Mouse (Mus musculus): Measurements from ENCODE around the gene Mdk. TPM values are rescaled to one million over a fixed set of nuclear protein-coding genes. Genes with fewer than 3 reads are reported as not detected.

Gene Mdk
- polyA plus RNA-seq, 1 experiment = not detected

DNA sequence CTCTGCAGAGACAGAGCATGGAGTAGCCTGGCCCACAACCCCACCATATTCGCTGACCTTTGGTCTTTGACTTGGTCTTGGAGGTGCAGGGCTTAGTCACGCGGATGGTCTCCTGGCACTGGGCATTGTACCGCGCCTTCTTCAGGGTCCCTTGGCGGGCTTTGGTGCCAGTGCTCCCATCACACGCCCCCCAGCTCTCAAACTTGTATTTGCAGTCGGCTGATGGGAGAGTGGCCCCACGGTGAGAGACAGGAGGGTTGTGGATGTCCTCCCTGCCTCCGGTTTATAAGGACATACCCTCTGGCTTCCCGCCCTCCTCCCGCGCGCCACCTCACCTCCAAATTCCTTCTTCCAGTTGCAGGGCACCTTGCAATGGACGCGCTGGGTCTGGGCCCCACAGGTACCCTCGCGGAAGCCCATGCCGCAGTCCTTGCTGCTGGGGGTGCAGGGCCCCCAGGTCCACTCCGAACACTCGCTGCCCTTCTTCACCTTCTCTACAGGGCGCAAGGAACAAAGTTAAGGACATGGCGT is 1.3 kb downstream of the Mdk start:
- peak overlapping the region; percentile 22 for H3K4me3 ChIP-seq (ENCODE audit: insufficient read depth, low read depth, low read length)
- H3K4me1 ChIP-seq (ENCODE audit: control insufficient read depth, insufficient read depth, low read length) = peaks cover 78% of the 10 kb centered on the region
- TF ChIP-seq POLR2A (IDR thresholded peaks at IDR 0.05; ENCODE audit: insufficient read depth, low read depth, low read length) (no peak), CTCF (IDR thresholded peaks at IDR 0.05; ENCODE audit: insufficient read depth, low read depth, low read length) (no peak)
- WGBS = 44% methylated on average over 23 of the region's 23 CpGs
- peak overlapping the region; percentile 27; the same call in 1 of the 2 replicates for H3K27ac ChIP-seq (ENCODE audit: insufficient read depth, low read depth, low read length)

DNA sequence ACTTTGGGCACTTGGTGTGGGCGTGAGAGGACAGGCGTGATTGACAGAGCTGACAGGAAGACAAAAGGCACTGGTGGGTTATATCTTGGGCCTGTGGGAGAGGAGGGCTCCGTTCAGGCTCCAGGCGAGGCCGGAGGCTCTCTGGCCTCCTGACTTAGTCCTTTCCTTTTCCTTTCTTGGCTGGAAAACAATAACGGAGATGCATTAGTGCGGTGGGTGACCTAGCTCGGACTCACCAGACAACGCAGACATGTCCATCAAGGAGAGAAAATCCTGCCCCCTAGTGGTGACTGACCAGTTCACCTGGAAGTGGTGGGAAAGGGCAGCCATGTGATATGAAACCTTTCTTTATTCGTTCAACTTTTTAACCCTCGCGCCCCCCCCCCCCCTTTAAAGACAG is 2.2 kb downstream of the Mdk start:
- Histone ChIP-seq H3K27ac (ENCODE audit: insufficient read depth, low read depth, low read length) (no peak overlapping the region), H3K4me3 (ENCODE audit: insufficient read depth, low read depth, low read length) (no peak overlapping the region), H3K4me1 (ENCODE audit: control insufficient read depth, insufficient read depth, low read length) (peaks cover 79% of the 10 kb centered on the region)
- TF ChIP-seq POLR2A (IDR thresholded peaks at IDR 0.05; ENCODE audit: insufficient read depth, low read depth, low read length) (no peak), CTCF (IDR thresholded peaks at IDR 0.05; ENCODE audit: insufficient read depth, low read depth, low read length) (peak; percentile 42; the same call in 1 of the 2 replicates)
- WGBS = 19% methylated on average over 12 of the region's 12 CpGs

DNA sequence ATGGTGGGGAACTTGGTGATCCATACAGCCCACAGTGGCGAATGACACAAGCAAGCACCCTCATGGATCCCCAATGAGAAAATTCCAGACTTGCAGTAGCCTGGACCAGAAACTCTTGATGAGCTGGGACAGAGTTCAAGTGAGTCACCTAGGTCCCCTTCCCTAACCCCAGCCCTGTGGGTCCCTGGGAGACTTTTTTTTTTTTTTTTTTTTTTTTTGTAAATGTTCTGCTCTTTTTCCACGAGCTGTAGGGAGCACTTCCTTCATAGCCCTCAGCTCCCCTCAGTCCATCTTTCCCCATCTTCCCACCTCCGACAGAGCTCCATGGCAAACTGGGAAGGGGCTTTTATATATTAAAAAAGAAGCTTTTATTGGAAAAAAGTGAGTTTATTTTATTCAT is 2.6 kb downstream of the Mdk start:
- no peak for TF ChIP-seq CTCF (IDR thresholded peaks at IDR 0.05; ENCODE audit: insufficient read depth, low read depth, low read length)
- no peak for TF ChIP-seq POLR2A (IDR thresholded peaks at IDR 0.05; ENCODE audit: insufficient read depth, low read depth, low read length)
- Histone ChIP-seq H3K27ac (ENCODE audit: insufficient read depth, low read depth, low read length) (no peak overlapping the region), H3K4me3 (ENCODE audit: insufficient read depth, low read depth, low read length) (no peak overlapping the region), H3K4me1 (ENCODE audit: control insufficient read depth, insufficient read depth, low read length) (peaks cover 76% of the 10 kb centered on the region)
- WGBS = 61% methylated on average over 3 of the region's 3 CpGs

DNA sequence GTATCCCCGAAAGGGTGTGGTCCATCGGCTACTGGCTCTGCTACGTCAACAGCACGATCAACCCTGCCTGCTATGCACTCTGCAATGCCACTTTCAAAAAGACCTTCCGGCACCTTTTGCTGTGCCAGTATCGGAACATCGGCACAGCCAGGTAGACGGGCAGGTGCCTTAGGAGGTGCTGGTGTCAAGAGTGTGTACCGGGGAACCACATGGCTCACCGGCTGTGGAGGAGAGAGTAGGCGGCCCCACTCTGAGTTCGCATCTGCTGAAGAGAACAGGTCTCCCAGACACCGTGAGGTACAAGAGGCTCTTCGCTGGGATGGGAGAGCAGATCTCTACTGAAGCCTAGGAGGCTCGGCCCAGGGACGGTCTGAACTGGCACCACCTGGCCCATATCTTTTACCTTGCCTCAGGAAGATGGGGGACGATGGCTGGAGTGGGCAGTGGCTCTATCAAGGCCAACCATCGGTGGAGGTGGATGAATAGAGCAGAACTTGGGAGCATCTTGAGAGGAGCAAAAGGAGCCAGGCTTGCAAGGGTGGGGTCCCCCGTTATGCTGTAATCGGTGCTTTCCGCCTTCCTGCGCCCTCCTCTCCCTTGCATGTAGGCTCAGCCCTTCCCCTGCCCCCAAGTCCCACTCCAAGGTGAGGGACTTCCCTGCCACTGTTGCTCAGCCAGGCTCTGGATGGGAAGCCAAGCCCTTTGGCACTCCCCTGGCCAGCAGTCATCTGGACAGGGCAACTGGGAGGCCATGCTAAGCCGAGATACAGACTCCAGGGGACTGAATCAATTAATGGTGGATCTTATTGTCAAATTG is 3.4 kb downstream of the Mdk start:
- TF ChIP-seq CTCF (IDR thresholded peaks at IDR 0.05; ENCODE audit: insufficient read depth, low read depth, low read length) = no peak
- no peak for TF ChIP-seq POLR2A (IDR thresholded peaks at IDR 0.05; ENCODE audit: insufficient read depth, low read depth, low read length)
- H3K4me3 ChIP-seq (ENCODE audit: insufficient read depth, low read depth, low read length) = no peak overlapping the region
- WGBS = 76% methylated on average over 23 of the region's 23 CpGs
- H3K27ac ChIP-seq (ENCODE audit: insufficient read depth, low read depth, low read length) = no peak overlapping the region
- peaks cover 74% of the 10 kb centered on the region for H3K4me1 ChIP-seq (ENCODE audit: control insufficient read depth, insufficient read depth, low read length)

DNA sequence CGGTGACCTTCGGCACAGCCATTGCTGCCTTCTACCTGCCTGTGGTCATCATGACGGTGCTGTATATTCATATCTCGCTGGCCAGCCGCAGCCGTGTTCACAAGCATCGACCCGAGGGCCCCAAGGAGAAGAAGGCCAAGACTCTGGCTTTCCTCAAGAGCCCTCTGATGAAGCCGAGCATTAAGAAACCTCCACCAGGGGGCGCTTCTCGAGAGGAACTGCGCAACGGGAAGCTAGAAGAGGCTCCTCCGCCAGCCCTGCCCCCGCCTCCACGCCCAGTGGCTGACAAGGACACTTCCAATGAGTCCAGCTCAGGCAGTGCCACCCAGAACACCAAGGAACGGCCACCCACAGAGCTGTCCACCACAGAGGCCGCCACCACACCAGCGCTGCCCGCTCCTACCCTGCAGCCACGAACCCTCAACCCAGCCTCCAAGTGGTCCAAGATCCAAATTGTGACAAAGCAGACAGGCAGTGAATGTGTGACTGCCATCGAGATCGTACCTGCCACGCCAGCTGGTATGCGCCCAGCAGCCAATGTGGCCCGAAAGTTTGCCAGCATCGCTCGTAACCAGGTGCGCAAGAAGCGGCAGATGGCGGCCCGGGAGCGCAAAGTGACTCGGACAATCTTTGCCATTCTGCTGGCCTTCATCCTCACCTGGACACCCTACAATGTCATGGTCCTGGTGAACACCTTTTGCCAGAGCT is 4.1 kb downstream of the Mdk start:
- Histone ChIP-seq H3K27ac (ENCODE audit: insufficient read depth, low read depth, low read length) (no peak overlapping the region), H3K4me3 (ENCODE audit: insufficient read depth, low read depth, low read length) (no peak overlapping the region), H3K4me1 (ENCODE audit: control insufficient read depth, insufficient read depth, low read length) (peaks cover 77% of the 10 kb centered on the region)
- no peak for TF ChIP-seq POLR2A (IDR thresholded peaks at IDR 0.05; ENCODE audit: insufficient read depth, low read depth, low read length)
- TF ChIP-seq CTCF (IDR thresholded peaks at IDR 0.05; ENCODE audit: insufficient read depth, low read depth, low read length) = peak; percentile 69
- 56% methylated on average over 34 of the region's 34 CpGs for WGBS

DNA sequence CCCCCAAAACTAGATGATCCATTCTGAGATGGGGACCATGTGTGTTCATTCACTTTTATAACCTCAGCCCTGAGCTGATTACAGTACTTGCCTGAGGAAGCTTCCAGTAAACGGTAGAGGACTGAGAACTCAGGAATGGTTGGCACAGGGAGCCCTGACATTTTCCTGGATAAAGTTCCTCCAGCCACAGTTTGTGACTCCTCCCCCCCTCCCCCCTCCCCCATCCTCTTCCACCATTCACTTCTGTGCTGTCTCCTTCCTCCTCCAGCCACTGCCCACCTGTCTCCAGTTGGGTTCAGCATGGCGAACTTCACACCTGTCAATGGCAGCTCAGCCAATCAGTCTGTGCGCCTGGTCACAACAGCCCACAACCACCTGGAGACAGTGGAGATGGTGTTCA is 5.1 kb downstream of the Mdk start, which contains the start of gene Chrm4:
Chrm4 (plus strand) TSS at position 301 of the 400 bp plus-strand sequence.
- H3K4me1 ChIP-seq (ENCODE audit: control insufficient read depth, insufficient read depth, low read length) = peaks cover 67% of the 10 kb centered on the region
- no peak for TF ChIP-seq CTCF (IDR thresholded peaks at IDR 0.05; ENCODE audit: insufficient read depth, low read depth, low read length)
- TF ChIP-seq POLR2A (IDR thresholded peaks at IDR 0.05; ENCODE audit: insufficient read depth, low read depth, low read length) = no peak
- no peak within 1 kb of the TSS for H3K4me3 ChIP-seq (ENCODE audit: insufficient read depth, low read depth, low read length)
- 68% methylated on average over 3 of the region's 3 CpGs for WGBS
- no peak within 1 kb of the TSS for H3K27ac ChIP-seq (ENCODE audit: insufficient read depth, low read depth, low read length)

DNA sequence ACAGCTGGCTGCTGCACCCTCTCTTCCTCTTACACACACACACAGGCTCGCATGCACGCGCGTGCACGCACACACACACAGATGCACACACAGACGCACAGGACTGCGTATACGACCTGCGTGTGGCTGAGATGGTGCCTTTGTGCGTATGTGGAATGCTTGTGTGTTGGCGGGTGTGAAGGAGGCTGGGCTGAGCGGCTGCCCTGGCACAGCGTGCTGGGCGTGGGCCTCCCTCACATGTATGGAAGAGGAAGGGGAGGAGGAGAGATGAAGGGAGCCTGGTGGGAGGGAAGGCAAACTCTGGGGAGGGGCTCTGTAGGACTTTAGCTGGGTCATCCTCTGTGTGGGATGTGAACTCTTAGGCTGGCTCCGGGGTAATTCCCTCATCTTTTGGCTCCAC is 6.7 kb downstream of the Mdk start:
- no peak for TF ChIP-seq CTCF (IDR thresholded peaks at IDR 0.05; ENCODE audit: insufficient read depth, low read depth, low read length)
- no peak for TF ChIP-seq POLR2A (IDR thresholded peaks at IDR 0.05; ENCODE audit: insufficient read depth, low read depth, low read length)
- peak overlapping the region; percentile 27 for H3K4me3 ChIP-seq (ENCODE audit: insufficient read depth, low read depth, low read length)
- H3K4me1 ChIP-seq (ENCODE audit: control insufficient read depth, insufficient read depth, low read length) = peaks cover 62% of the 10 kb centered on the region
- 48% methylated on average over 15 of the region's 15 CpGs for WGBS
- peak overlapping the region; percentile 68; the same call in 1 of the 2 replicates for H3K27ac ChIP-seq (ENCODE audit: insufficient read depth, low read depth, low read length)

DNA sequence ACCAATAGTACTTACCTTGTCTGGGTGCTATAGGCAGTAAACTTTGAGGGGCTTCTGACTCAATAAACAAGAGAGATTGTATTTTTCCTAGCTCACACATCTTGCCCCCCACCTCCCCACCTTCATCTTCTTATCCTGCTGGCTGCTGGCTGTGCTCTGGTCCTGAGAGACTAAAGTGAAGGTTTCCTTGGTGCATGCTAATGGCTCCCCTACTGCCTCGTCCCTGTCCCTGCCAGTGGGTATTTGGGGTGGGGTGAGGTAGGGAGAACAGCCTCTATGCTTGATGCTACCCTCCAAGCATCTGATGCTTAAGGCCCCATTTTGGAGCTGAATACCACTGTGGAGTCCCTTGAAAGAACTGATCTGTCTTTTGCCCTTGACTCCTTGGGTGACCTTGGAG is 7.4 kb downstream of the Mdk start:
- no peak for TF ChIP-seq CTCF (IDR thresholded peaks at IDR 0.05; ENCODE audit: insufficient read depth, low read depth, low read length)
- 38% methylated on average over 1 of the region's 1 CpGs for WGBS

More for the DNA sequence above, 7.4 kb downstream of the Mdk start:
- peak overlapping the region; percentile 68 for H3K27ac ChIP-seq (ENCODE audit: insufficient read depth, low read depth, low read length)
- H3K4me3 ChIP-seq (ENCODE audit: insufficient read depth, low read depth, low read length) = peak overlapping the region; percentile 27
- H3K4me1 ChIP-seq (ENCODE audit: control insufficient read depth, insufficient read depth, low read length) = peaks cover 57% of the 10 kb centered on the region

All from olfactory bulb, adult 2 months (tissue).